Mouse (Mus musculus): ENCODE data around the gene Prlh. TPM values are rescaled to one million over a fixed set of nuclear protein-coding genes. Genes with fewer than 3 reads are reported as not detected.
A peak's percentile ranks its signal among the peaks of the same experiment; 100 is the strongest.

Gene Prlh
- polyA plus RNA-seq (2012; rRNA removed), result not detected in 2 replicates

DNA sequence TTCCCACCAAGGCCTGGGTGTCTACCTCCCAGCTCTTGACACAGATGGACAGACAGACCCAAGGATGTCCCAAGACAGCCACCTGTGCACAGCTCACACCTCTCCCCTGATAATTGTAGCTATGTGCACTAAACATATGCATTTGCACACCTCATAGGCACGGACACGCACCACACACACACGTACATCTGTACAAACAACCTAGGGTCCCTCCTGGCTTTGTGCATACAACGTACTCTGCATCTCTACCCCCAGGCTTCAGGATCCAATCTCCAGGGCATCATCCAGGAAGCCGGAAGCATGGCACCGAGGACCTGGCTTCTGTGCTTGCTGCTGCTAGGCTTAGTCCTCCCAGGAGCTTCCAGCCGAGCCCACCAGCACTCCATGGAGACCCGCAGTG is at the start of gene Prlh:
TSS of gene Prlh (plus strand) at position 301 of the 400 bp plus-strand sequence.
- no peak for DNase-seq (ENCODE audit: low spot score)

DNA sequence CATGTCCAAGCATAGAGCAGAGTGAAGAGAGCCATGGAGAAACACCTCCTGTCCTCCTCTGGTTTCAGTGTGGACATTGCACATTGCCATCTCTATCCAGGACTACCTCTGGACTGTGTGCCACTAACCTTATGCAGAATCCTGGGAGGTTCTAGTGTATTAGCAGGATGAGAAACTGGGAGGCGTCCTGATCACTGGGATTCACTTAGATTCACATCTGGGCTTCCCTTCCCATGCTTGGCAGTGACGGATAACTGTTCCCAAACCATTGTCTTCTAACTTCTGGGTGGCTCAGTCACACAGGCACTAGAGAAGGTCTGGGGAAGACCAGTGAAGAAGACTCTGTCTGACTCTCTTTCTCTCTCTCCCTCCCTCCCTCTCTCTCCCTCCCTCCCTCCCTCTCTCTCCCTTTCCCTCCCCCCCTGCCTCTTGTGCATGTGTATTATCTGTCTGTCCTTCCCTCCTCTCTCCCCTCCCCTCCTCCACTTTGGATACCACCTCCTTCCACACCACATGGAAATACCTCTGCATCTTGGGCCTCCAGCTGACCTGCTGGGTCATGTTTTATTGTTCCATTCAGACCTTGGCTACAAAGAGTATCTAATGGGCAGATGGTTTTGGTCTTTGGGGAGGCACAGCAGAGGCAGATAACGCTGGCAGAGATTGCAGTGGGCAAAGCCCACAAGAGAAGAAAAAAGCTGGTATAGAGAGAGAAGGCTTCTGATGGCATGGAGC is 49.5 kb upstream of the Prlh start:
- no peak for DNase-seq (ENCODE audit: low spot score)

DNA sequence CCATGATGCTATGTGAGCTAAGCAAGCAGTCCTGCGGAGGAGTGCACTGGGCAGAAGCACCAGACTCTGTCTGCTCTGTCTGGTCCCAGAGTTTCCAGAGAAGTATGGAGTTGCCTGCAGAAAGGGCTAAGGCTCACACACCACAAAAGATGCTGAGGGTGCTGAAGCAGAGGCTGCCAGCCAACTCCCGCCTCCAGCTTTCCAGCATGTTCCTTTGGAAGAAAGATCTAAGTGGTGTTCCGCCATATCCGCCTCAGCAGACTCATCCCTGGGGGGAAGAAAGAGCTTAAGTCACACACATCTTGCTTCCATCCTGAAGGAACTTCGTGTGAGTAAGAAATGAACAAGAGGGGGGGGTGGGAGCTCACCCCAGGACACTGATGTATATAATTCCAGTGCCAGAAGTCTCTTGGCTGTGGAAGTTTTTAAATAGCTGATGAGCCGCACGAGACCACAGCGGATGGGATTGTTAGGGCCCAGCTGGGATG is 48.9 kb upstream of the Prlh start:
- no peak for DNase-seq (ENCODE audit: low spot score)

DNA sequence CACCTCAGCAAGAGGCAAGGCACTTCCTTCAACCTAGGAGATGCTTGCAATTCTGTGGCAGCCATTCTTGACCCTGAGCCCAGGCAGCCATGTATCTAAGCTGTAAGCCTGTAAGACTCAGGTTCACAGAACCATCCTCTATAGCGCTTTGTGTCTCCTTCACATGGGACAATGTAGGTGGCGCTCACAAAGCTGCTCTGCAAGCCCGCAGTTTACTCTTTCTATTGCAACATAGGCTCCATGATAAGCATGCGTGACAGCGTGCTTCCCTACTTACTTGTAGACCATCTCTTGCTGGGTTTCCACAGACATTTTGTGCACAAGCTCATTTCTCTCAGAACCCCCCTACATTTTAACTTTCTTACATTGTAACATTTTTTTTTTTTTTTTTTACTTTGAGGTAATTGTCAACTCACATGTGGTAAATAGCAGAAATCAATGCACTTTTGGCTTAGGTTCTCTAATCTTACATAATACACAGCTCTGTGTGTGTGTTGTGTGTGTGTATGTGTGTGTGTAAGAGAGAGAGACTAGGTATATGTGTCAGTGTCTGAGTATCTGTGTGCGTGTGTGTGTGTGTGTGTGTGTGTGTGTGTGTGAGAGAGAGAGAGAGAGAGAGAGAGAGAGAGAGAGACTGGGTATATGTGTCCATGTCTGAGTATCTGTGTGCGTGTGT is 48.0 kb upstream of the Prlh start:
- peak; percentile 10 for DNase-seq (ENCODE audit: low spot score)

DNA sequence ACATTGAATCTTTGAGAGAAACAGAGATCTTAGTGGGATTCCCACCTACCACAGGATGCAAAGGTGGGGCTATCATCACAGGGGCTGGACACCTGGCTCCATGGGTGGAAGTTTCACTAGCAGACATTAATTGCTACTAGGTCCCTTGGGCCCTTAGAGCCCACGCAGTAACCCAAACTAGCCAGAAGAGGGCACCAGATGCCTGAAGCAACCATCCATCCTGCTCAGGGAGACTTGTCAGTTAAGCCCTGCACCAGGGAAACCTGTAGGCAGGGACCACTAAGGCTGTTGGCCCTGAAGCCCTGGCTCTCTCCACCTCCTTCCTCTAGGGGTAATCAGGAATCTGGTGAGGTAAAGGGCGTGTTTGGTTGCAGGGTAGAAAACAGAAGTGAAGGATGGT is 46.6 kb upstream of the Prlh start:
- DNase-seq (ENCODE audit: low spot score), result peak; percentile 29

DNA sequence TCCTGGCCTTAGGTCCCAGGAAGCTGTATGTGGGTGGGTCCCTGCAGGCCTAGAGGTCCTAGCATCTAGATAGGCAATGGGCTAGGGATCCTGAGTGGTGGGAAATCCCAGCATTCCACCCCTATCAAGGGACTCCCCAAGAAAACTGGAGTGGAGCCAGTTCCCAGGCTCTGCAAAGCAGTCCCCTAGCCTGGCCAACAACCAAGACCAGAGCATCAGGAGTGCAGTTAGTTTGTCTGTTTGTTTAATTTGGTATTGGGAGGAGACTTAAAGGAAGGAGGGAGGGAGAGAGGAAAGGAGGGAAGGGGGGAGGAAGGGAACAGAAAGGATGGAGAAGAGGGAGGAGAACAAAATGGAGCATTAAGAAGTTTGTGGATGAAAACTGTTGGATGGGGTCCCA is 43.7 kb upstream of the Prlh start:
- no peak for DNase-seq (ENCODE audit: low spot score)

DNA sequence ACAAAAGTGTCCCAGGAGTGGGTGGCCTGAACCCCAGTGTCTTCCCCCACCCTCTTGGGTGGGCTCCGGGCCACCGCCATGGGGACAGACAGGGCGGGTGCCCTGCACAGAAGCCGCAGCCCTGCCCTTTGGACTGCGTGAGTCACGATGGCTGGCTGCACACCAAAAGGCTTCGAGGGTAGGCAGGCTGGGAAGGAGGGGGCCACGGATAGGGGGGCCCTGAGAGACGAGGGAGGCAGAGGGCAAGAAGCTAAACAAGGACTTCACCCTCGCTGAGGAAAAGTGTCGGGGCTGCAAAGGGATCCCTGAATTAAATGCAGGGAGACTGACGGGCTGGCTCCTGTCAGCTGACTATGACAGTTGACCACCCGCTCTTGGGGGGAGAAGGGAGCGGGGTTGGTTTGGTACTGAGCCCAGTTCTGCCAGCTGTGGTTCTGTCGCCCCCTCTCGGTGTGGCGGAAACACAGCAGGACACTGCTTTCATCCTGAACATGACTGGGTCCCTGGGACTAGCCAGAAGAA is 43.2 kb upstream of the Prlh start:
- peak; percentile 41 for DNase-seq (ENCODE audit: low spot score)

DNA sequence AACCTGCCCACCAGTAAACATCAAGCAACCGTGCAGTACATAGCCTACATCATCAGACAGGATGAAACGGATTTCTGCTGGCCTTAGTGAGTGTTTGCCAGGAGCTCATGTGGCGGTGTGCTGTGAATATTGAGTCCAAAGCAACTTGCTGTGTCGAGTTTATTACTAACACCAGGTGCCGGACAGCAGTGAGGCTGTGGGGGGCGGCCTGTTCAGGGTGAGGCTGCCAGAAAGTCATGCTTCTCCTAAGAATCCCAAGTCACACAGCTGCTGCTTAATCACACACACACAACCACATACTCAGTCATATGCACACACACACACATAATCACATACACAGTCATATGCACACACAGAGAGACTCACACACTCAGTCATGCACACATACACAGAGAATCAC is 39.7 kb upstream of the Prlh start:
- no peak for DNase-seq (ENCODE audit: low spot score)

DNA sequence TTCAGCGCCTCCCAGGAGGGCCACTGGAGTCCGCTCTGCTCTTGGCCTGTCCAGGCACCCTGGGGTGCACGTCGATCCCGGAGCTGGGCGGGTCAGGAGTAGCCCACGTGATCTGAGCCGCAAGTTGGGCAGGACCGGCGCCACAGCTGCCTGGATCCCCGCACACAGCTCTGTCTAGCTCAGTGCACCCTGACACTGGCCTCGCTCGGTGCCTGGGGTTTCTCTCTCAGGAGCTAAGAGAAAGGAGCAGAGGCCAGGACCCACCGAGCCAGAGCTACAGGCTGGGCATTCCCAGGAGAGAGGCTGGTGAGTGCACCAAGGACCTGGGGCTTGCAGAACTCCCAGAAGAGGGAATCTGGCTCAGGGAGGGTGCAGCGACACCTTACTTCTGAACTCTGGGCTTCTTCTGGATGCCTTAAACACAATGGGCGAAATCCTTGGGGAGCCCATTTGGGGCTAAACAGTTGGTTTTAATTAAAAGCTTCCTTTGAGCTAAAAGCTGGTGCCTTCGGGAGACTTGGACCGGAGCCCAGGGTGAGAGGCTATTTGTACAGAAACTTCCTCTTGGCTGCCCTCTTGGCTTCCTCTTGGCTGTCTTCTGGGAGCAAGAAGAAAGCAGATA is 37.8 kb upstream of the Prlh start, which contains the start of gene Mlph:
TSS of gene Mlph (plus strand) at position 138 of the 622 bp plus-strand sequence.
- peak; percentile 42 for DNase-seq (ENCODE audit: low spot score)

DNA sequence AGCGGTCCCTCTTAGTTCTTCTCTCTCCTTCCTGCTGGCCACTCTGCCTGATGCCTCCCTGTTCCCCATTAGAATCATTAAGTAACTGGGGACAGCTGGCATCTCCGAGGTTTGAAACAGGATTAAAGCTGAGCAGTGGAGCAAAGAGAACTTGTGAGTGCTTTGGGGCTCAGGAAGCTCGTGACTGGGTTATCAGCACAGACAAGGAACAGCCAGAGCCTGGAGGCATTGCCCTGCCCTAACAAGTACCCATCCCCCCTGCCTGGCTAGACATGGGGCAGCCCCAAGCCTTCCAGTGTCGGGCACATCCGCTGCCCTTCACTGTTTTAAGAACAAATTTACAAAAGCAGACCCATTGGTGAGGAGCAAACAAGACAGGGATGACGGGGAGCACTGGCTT is 35.4 kb upstream of the Prlh start:
- DNase-seq (ENCODE audit: low spot score), result no peak

DNA sequence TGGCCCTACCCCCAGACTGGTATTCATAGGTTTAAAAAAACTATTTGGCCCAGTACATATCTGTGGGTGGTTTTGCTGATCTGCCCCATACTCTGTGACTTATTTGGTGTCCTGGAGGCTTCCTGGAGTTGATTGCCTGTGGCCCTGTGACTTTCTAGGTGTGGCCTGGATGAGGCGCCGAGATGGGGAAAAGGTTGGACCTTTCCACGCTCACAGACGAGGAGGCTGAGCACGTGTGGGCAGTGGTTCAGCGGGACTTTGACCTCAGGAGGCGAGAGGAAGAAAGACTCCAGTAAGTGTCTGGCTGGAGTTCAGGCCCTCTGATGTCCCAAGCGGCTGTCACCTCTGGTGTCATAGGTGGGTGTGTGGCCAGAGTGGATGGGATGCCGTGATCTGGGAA is 31.2 kb upstream of the Prlh start:
- no peak for DNase-seq (ENCODE audit: low spot score)

DNA sequence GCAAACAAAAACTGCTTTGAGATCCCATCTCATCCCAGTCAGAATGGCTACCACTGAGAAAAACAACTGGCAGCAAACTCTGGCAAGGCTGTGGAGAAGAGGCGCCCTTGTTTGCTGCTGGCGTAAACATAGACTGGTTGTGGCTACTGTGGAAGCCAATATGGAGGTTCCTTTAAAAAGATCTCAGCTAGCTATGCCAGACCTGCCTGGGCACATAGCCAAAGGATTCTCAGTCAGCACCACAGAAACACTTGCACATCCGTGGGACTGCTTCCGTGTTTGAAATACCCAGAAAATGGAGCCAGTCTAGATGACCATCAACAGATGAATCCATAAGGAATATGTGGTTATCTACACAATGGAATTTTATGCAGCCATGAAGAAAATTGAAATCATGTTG is 26.9 kb upstream of the Prlh start:
- no peak for DNase-seq (ENCODE audit: low spot score)

DNA sequence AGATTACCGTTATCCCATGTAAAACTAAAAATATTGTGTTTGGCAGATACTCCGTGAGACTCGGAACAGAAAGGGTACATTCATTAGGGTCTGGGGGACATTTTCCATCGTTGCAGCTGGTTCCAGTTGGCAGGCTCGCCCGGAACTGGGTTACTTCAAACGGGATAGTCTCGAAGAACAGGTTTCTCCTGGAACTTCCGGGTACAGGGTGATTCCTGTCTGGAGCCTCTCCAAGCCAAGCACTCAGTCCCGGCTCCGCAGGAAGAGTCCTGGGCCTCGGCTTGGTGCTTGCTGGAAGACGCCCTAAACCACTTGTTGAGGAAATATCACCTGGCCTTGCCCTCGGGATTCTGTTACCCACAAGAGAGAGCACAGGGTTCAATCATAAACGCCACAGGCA is 25.6 kb upstream of the Prlh start:
- no peak for DNase-seq (ENCODE audit: low spot score)

DNA sequence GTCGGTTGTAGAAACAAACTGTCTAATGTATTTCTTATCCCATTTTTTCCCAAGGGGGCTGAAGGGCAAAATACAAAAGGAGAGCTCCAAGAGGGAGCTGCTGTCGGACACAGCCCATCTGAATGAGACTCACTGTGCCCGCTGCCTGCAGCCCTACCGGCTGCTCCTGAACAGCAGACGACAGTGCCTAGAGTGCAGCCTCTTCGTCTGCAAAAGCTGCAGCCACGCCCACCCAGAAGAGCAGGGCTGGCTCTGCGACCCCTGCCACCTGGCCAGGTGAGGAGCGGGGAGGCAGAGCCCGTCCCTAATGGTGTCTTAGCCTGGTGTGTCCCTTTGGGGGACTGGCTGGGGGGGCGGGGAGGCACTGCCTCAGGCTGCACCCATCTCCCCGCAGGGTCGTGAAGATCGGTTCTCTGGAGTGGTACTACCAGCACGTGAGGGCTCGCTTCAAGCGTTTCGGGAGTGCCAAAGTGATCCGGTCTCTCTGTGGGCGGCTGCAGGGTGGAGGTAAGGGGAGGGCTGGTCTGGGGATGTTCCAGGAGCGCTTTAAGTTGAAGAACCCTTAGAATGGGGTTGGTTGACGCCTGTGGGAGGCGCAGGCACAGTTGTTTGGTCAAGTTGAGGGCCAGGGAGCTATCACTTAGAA is 24.9 kb upstream of the Prlh start:
- DNase-seq (ENCODE audit: low spot score), result no peak

DNA sequence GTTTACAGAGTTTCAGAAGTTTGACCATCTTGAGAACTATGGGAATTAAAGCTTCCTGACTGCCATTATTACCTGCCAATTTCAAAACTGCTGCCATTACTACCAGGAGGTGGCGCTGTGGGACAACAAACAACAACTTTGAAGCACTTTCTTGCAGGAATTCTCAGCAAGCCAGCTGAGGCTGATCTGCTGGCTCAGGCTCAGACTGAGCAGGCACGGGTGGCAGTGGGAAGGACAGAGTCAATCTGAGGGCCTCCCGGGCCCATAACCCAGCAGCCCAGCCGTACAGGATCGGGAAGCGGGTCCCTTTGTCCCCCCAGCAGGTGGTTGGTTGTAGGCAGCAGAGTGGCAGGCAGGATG is 24.4 kb upstream of the Prlh start:
- DNase-seq (ENCODE audit: low spot score), result peak; percentile 63

DNA sequence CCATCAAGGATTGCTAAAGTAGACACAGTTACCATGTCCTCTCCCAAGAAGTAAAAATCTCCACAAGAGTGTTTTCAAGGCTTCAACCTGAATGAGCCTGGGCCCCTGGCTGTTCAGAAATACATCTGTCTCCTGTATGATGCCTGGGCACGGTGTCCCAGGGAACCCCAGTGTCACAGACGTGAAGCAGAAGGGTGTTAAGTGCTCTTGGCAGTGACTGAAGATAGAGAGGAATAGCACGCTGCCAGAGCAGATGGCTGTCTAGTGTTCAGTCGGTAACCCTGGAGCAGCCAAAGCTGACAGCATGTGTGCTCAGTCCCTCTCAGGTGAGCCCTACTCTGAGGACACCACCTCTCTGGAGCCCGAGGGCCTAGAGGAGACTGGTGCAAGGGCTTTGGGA is 19.9 kb upstream of the Prlh start:
- DNase-seq (ENCODE audit: low spot score), result no peak

DNA sequence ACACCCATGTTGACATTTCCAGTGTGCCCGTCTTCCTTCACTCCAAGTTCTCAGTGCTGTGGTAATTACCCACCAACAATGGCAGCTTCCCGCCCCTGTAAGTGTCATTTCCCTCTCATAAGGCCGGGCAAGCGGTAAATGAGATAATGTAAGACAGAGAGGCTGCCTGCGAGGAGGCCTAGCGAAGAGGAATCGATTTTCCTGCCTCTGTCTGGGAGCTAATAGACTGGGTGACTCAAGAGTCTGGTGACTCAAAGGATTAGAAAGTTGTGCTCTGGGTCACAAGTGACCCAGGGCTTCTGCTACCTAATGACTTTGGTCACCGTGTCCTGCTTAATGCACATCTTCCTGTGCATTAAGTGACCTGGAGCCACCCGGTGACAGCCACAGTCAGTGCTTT is 15.9 kb upstream of the Prlh start:
- DNase-seq (ENCODE audit: low spot score), result no peak

DNA sequence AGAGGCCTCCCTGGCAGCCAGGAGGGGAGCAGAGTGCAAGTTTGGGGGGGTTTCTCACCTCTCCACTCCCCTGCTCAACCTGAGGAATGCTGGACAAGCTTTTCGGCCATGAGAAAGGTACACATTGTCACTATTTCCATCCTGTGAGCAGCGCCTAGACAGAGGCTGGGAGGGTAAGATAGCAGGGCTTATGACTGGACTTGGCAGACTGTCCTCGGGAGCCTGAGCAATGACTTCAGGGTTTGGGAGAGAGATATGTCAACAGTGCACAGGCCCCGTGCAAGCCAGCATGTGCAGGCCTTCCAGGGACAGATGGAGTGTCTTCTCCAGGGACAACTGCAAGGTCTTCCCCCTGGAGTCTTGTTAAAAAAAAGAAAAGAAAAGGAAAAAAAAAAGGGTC is 12.9 kb upstream of the Prlh start:
- DNase-seq (ENCODE audit: low spot score), result no peak

DNA sequence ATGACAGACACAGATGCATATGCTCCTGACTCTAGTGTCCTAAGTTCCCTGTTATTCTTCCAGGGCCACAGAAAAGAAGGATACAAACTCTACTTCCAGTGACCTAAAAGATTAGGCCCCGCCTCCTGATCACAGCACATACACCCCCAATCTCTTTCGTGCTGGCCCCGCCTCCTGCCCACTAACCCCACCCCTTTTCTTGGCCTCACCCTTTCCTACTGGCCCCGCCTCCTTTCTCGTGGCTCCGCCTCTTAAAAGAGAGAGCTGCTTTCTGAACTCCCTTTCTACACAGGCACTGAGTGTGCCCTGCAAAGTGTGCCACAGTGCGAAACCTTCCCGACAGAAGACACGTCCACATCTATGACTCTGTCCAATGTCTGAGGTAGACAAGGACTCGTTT is 7.7 kb upstream of the Prlh start:
- DNase-seq (ENCODE audit: low spot score), result no peak

DNA sequence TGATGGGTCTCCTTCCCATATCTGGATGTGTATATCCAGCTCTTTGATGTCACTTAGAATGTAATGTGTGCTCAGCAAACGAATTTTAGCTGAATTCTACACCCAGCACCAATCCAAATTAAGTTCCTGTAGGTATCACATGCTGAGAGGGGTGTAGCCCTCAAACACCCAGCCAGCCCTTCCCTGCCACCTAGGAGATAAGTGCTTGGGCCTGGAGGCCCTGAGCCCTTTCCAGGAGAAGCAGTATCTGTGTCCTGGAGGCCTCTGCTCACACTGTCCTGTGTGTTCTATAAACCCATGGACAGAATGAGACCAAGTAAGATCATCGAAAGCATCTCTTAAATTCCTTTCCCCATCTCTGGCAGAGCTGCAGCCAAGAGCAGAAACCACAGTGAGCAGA is 5.7 kb upstream of the Prlh start:
- DNase-seq (ENCODE audit: low spot score), result no peak

DNA sequence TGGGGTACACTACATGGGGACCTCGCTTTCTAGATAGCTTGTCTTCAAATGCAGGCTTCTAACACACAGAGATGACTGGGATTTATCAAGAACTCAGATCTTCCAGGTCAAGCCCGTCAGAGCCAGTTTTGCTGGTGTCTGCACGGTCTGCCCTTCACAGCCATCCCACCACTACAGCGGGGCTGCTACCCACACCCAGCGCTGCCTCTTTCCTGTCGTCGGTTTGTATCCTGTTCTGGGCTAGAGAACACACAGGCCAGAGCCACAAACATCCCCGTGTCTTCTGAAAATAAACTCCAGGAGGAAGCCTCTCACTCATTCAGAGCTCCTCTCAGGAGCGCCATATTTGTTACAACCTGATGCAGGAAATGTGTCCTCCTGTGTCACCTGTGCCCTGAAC is 3.6 kb upstream of the Prlh start:
- DNase-seq (ENCODE audit: low spot score), result no peak

DNA sequence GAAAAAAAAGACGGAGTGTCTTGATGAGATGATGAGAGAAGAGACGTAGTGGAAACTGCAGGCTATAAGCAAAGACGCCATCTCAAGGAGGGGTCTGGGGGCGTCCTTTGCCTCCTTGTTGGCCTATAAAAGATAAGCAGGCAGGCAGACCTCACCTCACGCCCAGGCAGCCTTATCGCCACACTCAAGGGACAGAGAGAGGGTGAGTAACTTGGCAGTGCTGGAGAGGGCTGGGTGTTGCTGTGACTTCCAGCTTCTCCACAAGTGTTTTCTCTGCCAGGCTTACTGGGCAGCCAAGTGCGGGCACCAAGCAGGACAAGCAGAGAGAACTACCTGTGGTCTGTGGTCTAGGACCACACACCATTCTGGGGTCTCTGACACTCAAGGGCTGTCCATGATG is 1.2 kb upstream of the Prlh start:
- DNase-seq (ENCODE audit: low spot score), result no peak
